Mouse (Mus musculus) MEL (cell line): ENCODE data around the gene Slc8a1. TPM values are rescaled to one million over a fixed set of nuclear protein-coding genes. Genes with fewer than 3 reads are reported as not detected.

ENCODE experiments used
- DNase-seq: peaks from one replicate; pipeline ENCODE4 v3.0.0; 2011; ENCODE audit warnings: low read depth, low spot score
- H3K27ac ChIP-seq: 2 replicates; pipeline ENCODE4 v1.5.1; 2012; ENCODE audit warnings: low read depth, mild to moderate bottlenecking, control low read depth, low read length, moderate library complexity; ENCODE audit not compliant: control insufficient read depth
- H3K27me3 ChIP-seq, 2 experiments: fragments of 150-350 bp in 1 of 2; sonication (generic) in 1 of 2; 2 replicates each; pipeline ENCODE4 v1.6.1; 2012; ENCODE audit warnings: low read length in 2 of 2, mild to moderate bottlenecking in 2 of 2, improper control_type of control experiment in 1 of 2, moderate library complexity in 1 of 2; ENCODE audit not compliant: insufficient read depth in 2 of 2, control insufficient read depth in 1 of 2
- H3K36me3 ChIP-seq, 2 experiments: 2 replicates each; pipeline ENCODE4 v1.6.1; 2012 to 2014; ENCODE audit warnings: low read length in 2 of 2, improper control_type of control experiment in 1 of 2, inconsistent platforms in 1 of 2, mild to moderate bottlenecking in 1 of 2; ENCODE audit not compliant: insufficient read depth in 2 of 2, control insufficient read depth in 1 of 2
- H3K4me1 ChIP-seq, 2 experiments: fragments of 150-350 bp in 1 of 2; sonication (generic) in 1 of 2; 2 replicates each; pipeline ENCODE4 v1.6.1; 2012; ENCODE audit warnings: low read length in 2 of 2, improper control_type of control experiment in 1 of 2, mild to moderate bottlenecking in 1 of 2; ENCODE audit not compliant: insufficient read depth in 2 of 2, control insufficient read depth in 1 of 2
- H3K4me3 ChIP-seq, 2 experiments: fragments of 150-350 bp in 1 of 2; sonication (generic) in 1 of 2; 2 replicates each; pipeline ENCODE4 v1.5.1; 2012; ENCODE audit warnings: low read depth in 2 of 2, low read length in 2 of 2, mild to moderate bottlenecking in 2 of 2, moderate library complexity in 2 of 2, control low read depth in 1 of 2, improper control_type of control experiment in 1 of 2; ENCODE audit not compliant: control insufficient read depth in 1 of 2, insufficient read depth in 1 of 2
- H3K79me2 ChIP-seq: 2 replicates; pipeline ENCODE4 v1.6.1; 2012; ENCODE audit warnings: mild to moderate bottlenecking, low read length, moderate library complexity; ENCODE audit not compliant: control insufficient read depth, poor library complexity, insufficient read depth
- H3K9ac ChIP-seq: 2 replicates; pipeline ENCODE4 v1.6.1; 2012; ENCODE audit warnings: low read depth, mild to moderate bottlenecking, control low read depth, low read length, moderate library complexity; ENCODE audit not compliant: control insufficient read depth, poor library complexity, severe bottlenecking
- H3K9me3 ChIP-seq: fragments of 150-350 bp; sonication (generic); replicated peaks from 2 replicates; pipeline ENCODE4 v1.6.1; 2012; ENCODE audit warnings: mild to moderate bottlenecking, low read length, improper control_type of control experiment, moderate library complexity; ENCODE audit not compliant: insufficient read depth
- CTCF ChIP-seq, 3 experiments: IDR thresholded peaks in 2 of 3; conservative IDR thresholded peaks in 1 of 3; 2 replicates each; pipeline ENCODE4 v1.5.1; 2011 to 2012; ENCODE audit warnings: low read length in 3 of 3, low read depth in 2 of 3, mild to moderate bottlenecking in 2 of 3, improper control_type of control experiment in 1 of 3, inconsistent platforms in 1 of 3, mixed read lengths in 1 of 3, moderate library complexity in 1 of 3; ENCODE audit not compliant: control insufficient read depth in 1 of 3, insufficient read depth in 1 of 3, poor library complexity in 1 of 3, severe bottlenecking in 1 of 3
- GABPA ChIP-seq: IDR thresholded peaks from 2 replicates; pipeline ENCODE4 v1.6.1; 2012; ENCODE audit warnings: low read depth, mild to moderate bottlenecking, inconsistent platforms, low read length, improper control_type of control experiment, moderate library complexity
- HCFC1 ChIP-seq: IDR thresholded peaks from 2 replicates; pipeline ENCODE4 v1.6.1; 2012; ENCODE audit warnings: low read depth, mild to moderate bottlenecking, inconsistent platforms, low read length, improper control_type of control experiment, moderate library complexity
- JUND ChIP-seq: IDR thresholded peaks from 2 replicates; pipeline ENCODE4 v1.6.1; 2011; ENCODE audit warnings: low read depth, mild to moderate bottlenecking, improper control_type of control experiment, low read length
- MAX ChIP-seq: IDR thresholded peaks from 2 replicates; pipeline ENCODE4 v1.6.1; 2011; ENCODE audit warnings: low read length, improper control_type of control experiment
- MAZ ChIP-seq: IDR thresholded peaks from 2 replicates; pipeline ENCODE4 v1.6.1; 2012; ENCODE audit warnings: low read depth, mild to moderate bottlenecking, inconsistent platforms, low read length, improper control_type of control experiment
- MXI1 ChIP-seq: IDR thresholded peaks from 2 replicates; pipeline ENCODE4 v1.6.1; 2011; ENCODE audit warnings: mild to moderate bottlenecking, low read depth, low read length, improper control_type of control experiment
- MYB ChIP-seq: IDR thresholded peaks from 2 replicates; pipeline ENCODE4 v1.6.1; 2011; ENCODE audit warnings: mild to moderate bottlenecking, low read depth, low read length, improper control_type of control experiment
- MYC ChIP-seq: IDR thresholded peaks from 2 replicates; pipeline ENCODE4 v1.6.1; 2011; ENCODE audit warnings: low read depth, mild to moderate bottlenecking, low read length, improper control_type of control experiment, moderate library complexity
- POLR2A ChIP-seq, 2 experiments: IDR thresholded peaks; 2 replicates each; pipeline ENCODE4 v1.6.1; 2011 to 2012; ENCODE audit warnings: low read length in 2 of 2, mild to moderate bottlenecking in 2 of 2, control low read depth in 1 of 2, improper control_type of control experiment in 1 of 2, low read depth in 1 of 2, moderate library complexity in 1 of 2; ENCODE audit not compliant: control insufficient read depth in 1 of 2, insufficient read depth in 1 of 2, poor library complexity in 1 of 2
- POLR2AphosphoS2 ChIP-seq: IDR thresholded peaks from 2 replicates; pipeline ENCODE4 v1.6.1; 2011; ENCODE audit warnings: low read length, improper control_type of control experiment
- RCOR1 ChIP-seq: IDR thresholded peaks from 2 replicates; pipeline ENCODE4 v1.6.1; 2012; ENCODE audit warnings: low read depth, mild to moderate bottlenecking, inconsistent platforms, low read length, improper control_type of control experiment
- TAL1 ChIP-seq: IDR thresholded peaks from 2 replicates; pipeline ENCODE4 v1.6.1; 2012; ENCODE audit warnings: mild to moderate bottlenecking, inconsistent platforms, low read length, moderate library complexity, mixed read lengths
- UBTF ChIP-seq: IDR thresholded peaks from 2 replicates; pipeline ENCODE4 v1.6.1; 2012; ENCODE audit warnings: low read depth, mild to moderate bottlenecking, inconsistent platforms, low read length, improper control_type of control experiment, moderate library complexity, borderline replicate concordance; ENCODE audit not compliant: insufficient read depth
- USF1 ChIP-seq: IDR thresholded peaks from 2 replicates; pipeline ENCODE4 v1.6.1; 2014; ENCODE audit warnings: low read depth, mild to moderate bottlenecking, inconsistent platforms, low read length, improper control_type of control experiment, moderate library complexity
- USF2 ChIP-seq, 2 experiments: IDR thresholded peaks; 2 replicates each; pipeline ENCODE4 v1.6.1; 2011 to 2012; ENCODE audit warnings: improper control_type of control experiment in 2 of 2, low read length in 2 of 2, borderline replicate concordance in 1 of 2, inconsistent platforms in 1 of 2, low read depth in 1 of 2, mild to moderate bottlenecking in 1 of 2; ENCODE audit not compliant: insufficient read depth in 1 of 2
- ZMIZ1 ChIP-seq: IDR thresholded peaks from 2 replicates; pipeline ENCODE4 v1.6.1; 2012; ENCODE audit warnings: low read depth, mild to moderate bottlenecking, inconsistent platforms, low read length, improper control_type of control experiment, moderate library complexity
- ZNF384 ChIP-seq: IDR thresholded peaks from 2 replicates; pipeline ENCODE4 v1.6.1; 2012; ENCODE audit warnings: low read depth, mild to moderate bottlenecking, inconsistent platforms, low read length, improper control_type of control experiment
- polyA plus RNA-seq, 2 experiments: library from polyadenylated mRNA; stranded (reverse) in 1 of 2; unstranded in 1 of 2; fragments of >175 nt in 1 of 2; fragments of >200 nt in 1 of 2; gene quantifications; 2 replicates each; pipeline versions ENCODE4 v1.2.1 to v1.2.4; 2012; ENCODE audit warnings: low replicate concordance in 2 of 2, low read depth in 1 of 2; ENCODE audit not compliant: insufficient read length in 2 of 2, insufficient read depth in 1 of 2, missing spikeins in 1 of 2
- total RNA-seq: library from RNA; depleted of rRNA; stranded (reverse); fragments of 300-350 nt; gene quantifications from 2 replicates; pipeline ENCODE4 v1.2.3, GENCODE M21; 2012

Slc8a1 gene
- total and polyA plus RNA-seq, 3 experiments = 0.86 to 1.0 TPM; not detected in 1

- H3K36me3 ChIP-seq = peaks cover 0 to 2% of the 10 kb centered on the region in 2 experiments; a peak in 1 of 4 replicates
- no peaks in the 10 kb centered on the region for H3K4me1 ChIP-seq
- H3K9me3 ChIP-seq = no peaks in the 10 kb centered on the region
- H3K4me3 ChIP-seq = no peak overlapping the region
- no peak overlapping the region for H3K9ac ChIP-seq
- no peak overlapping the region for H3K27ac ChIP-seq
- peak; percentile 77 for DNase-seq
- H3K79me2 ChIP-seq = no peaks in the 10 kb centered on the region
- no peaks in the 10 kb centered on the region for H3K27me3 ChIP-seq
- TF ChIP-seq MAZ = no peak
- TF ChIP-seq MYC = no peak
- TF ChIP-seq RCOR1 = no peak
- TF ChIP-seq USF2 (IDR thresholded peaks at IDR 0.05; ENCODE audit: borderline replicate concordance in 1 of 2, insufficient read depth in 1 of 2, low read depth in 1 of 2, low read length in 2 of 2) = no peak
- TF ChIP-seq MAX = no peak
- TF ChIP-seq GABPA = no peak
- no peak for TF ChIP-seq ZMIZ1
- TF ChIP-seq POLR2A (IDR thresholded peaks at IDR 0.05; ENCODE audit: control insufficient read depth in 1 of 2, insufficient read depth in 1 of 2, low read depth in 1 of 2, low read length in 2 of 2, poor library complexity in 1 of 2) = no peak
- no peak for TF ChIP-seq HCFC1
- no peak for TF ChIP-seq MXI1
- no peak for TF ChIP-seq UBTF
- TF ChIP-seq MYB = no peak
- no peak for TF ChIP-seq POLR2AphosphoS2
- TF ChIP-seq JUND = no peak
Measured at GRCm38 (mm10) chr17:81424256-81424912, 313.8 kb downstream of the Slc8a1 start.

DNA sequence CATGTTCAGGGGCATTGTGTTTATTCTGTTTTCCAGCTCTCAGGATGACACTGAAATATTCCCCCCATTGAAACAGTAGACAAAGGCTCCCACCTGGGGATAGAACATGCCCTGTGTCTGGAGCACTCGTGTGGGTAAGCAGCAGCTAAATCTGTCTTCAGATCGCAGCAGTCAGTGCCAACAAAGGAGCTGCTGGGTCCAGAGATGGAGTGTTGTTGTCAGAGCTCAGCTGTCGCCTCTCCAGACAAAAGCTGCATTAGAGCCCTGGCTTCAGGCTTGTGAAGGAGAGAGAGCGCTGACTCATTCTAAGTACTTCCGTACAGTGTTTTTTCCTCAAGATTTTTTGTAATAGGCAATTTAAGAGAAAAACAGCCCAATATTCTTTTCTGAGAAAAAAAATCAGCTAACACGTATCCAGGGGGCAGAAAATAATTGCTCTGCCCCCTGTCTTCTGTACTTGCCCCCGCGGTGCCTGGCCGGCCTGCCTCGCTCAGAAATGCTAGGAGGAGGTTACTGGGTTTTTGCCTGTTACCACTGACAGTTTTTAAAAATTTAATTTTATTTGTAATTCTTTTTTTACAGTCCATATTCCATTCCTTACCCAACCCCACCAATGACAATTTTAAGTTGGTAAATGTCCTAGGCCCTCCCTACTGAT lies 318.2 kb downstream of the Slc8a1 start:
- Histone ChIP-seq H3K4me1 (no peaks in the 10 kb centered on the region), H3K27me3 (no peaks in the 10 kb centered on the region)
- TF ChIP-seq MAX = no peak
- no peak for TF ChIP-seq ZNF384
- TF ChIP-seq MAZ = no peak
- TF ChIP-seq USF1 = no peak
- TF ChIP-seq CTCF (IDR thresholded peaks at IDR 0.05 in 2 of 3, conservative IDR thresholded peaks at IDR 0.05 in 1 of 3; ENCODE audit: control insufficient read depth in 1 of 3, insufficient read depth in 1 of 3, low read depth in 2 of 3, low read length in 3 of 3, poor library complexity in 1 of 3, severe bottlenecking in 1 of 3) = no peak
- TF ChIP-seq TAL1 = no peak
- no peak for TF ChIP-seq MYC
- TF ChIP-seq, all 39 proteins: peak for 0
- no peaks in the 10 kb centered on the region for H3K79me2 ChIP-seq
- no peak overlapping the region for H3K27ac ChIP-seq
- H3K9me3 ChIP-seq = no peaks in the 10 kb centered on the region
- DNase-seq = no peak
- H3K4me3 ChIP-seq = no peak overlapping the region
- no peak overlapping the region for H3K9ac ChIP-seq
- no peaks in the 10 kb centered on the region for H3K36me3 ChIP-seq
